Mouse (Mus musculus) midbrain, embryonic 14.5 days (tissue): ENCODE data around the gene Washc1. TPM values are rescaled to one million over a fixed set of nuclear protein-coding genes. Genes with fewer than 3 reads are reported as not detected.
"Not testable (repeated sequence)": the region's sequence is repeated elsewhere in the genome, so short reads cannot be mapped to it uniquely, and the experiment has no call there.

ENCODE experiments used
- ATAC-seq: fragments of 200-750 bp; cut with Nextera tagmentation; 2 replicates; pipeline ENCODE4 v1.8.0; 2017; ENCODE audit warnings: moderate number of reproducible peaks, moderate library complexity; ENCODE audit not compliant: low FRiP score, low TSS enrichment
- DNase-seq: peaks from one replicate; pipeline ENCODE4 v3.0.0-alpha.2; 2015
- H3K27ac ChIP-seq: fragments of 300-500 bp; sonication (generic); replicated peaks from 2 replicates; pipeline ENCODE4 v1.5.1; 2014; ENCODE audit warnings: mild to moderate bottlenecking, low read depth, low read length, moderate library complexity
- H3K27me3 ChIP-seq: fragments of 300-500 bp; sonication (generic); 2 replicates; pipeline ENCODE4 v1.6.1; 2014; ENCODE audit warnings: low read length, control low read depth, mixed read lengths; ENCODE audit not compliant: control insufficient read depth, insufficient read depth
- H3K36me3 ChIP-seq: fragments of 300-500 bp; sonication (generic); 2 replicates; pipeline ENCODE4 v1.6.1; 2014; ENCODE audit warnings: low read length, control low read depth; ENCODE audit not compliant: control insufficient read depth, insufficient read depth
- H3K4me1 ChIP-seq: fragments of 300-500 bp; sonication (generic); 2 replicates; pipeline ENCODE4 v1.6.1; 2014; ENCODE audit warnings: mild to moderate bottlenecking, antibody characterized with exemption, low read length, control low read depth; ENCODE audit not compliant: control insufficient read depth, insufficient read depth
- H3K4me2 ChIP-seq: fragments of 300-500 bp; sonication (generic); 2 replicates; pipeline ENCODE4 v1.6.1; 2014; ENCODE audit warnings: mild to moderate bottlenecking, low read length, moderate library complexity
- H3K4me3 ChIP-seq: fragments of 300-500 bp; sonication (generic); replicated peaks from 2 replicates; pipeline ENCODE4 v1.5.1; 2014; ENCODE audit warnings: low read depth, low read length
- H3K9ac ChIP-seq: fragments of 300-500 bp; sonication (generic); replicated peaks from 2 replicates; pipeline ENCODE4 v1.6.1; 2014; ENCODE audit warnings: mild to moderate bottlenecking, low read length, moderate library complexity
- H3K9me3 ChIP-seq: fragments of 300-500 bp; sonication (generic); 2 replicates; pipeline ENCODE4 v1.6.1; 2016; ENCODE audit warnings: low read length, control low read depth, mixed read lengths; ENCODE audit not compliant: control insufficient read depth
- WGBS: fragments of 180-500 bp; shearing (Covaris S2); extraction: QIAGEN DNeasy Blood & Tissue Kit; methylation state at CpG from one replicate; pipeline ENCODE4 v1.1.7; 2014; 5-methylcytosine and 5-hydroxymethylcytosine counted together
- polyA plus RNA-seq: library from polyadenylated mRNA; unstranded; fragments of >200 nt; fragmentation: Nextera tagmentation; extraction: Ambion mirVana; gene quantifications from 2 replicates; pipeline ENCODE4 v1.2.1, GENCODE M21; 2014

Gene Washc1
- polyA plus RNA-seq, 1 experiment from 2014 or later = 36.2 TPM

- 84% methylated on average over 2 of the region's 2 CpGs for WGBS
- H3K9me3 ChIP-seq = no peaks in the 10 kb centered on the region
- no peak overlapping the region for H3K27ac ChIP-seq
- peaks cover 15% of the 10 kb centered on the region for H3K36me3 ChIP-seq
- no peak overlapping the region for H3K4me2 ChIP-seq
- H3K27me3 ChIP-seq = no peaks in the 10 kb centered on the region
- H3K4me3 ChIP-seq = no peak overlapping the region
- DNase-seq (no peak), ATAC-seq (no peak)
- H3K4me1 ChIP-seq = no peaks in the 10 kb centered on the region
- no peak overlapping the region for H3K9ac ChIP-seq
These were observed 43.5 kb downstream of the Washc1 start for GRCm38 (mm10) chr17:66154876-66155275.

- 95% methylated on average over 5 of the region's 5 CpGs for WGBS
- no peaks in the 10 kb centered on the region; the same call in 1 of the 2 replicates for H3K9me3 ChIP-seq
- H3K4me1 ChIP-seq = no peaks in the 10 kb centered on the region
- ATAC-seq = no peak
- no peaks in the 10 kb centered on the region for H3K27me3 ChIP-seq
- H3K4me2 ChIP-seq = no peak overlapping the region
- no peak overlapping the region for H3K4me3 ChIP-seq
- no peak overlapping the region for H3K9ac ChIP-seq
- H3K27ac ChIP-seq = no peak overlapping the region
- DNase-seq = no peak
- no peaks in the 10 kb centered on the region for H3K36me3 ChIP-seq
These were observed 46.9 kb downstream of the Washc1 start for GRCm38 (mm10) chr17:66158271-66158670.

- 95% methylated on average over 5 of the region's 5 CpGs for WGBS
- not testable (repeated sequence) for H3K4me3 ChIP-seq, H3K4me2 ChIP-seq
These were observed 55.8 kb downstream of the Washc1 start for GRCm38 (mm10) chr17:66167141-66167540.

More at GRCm38 (mm10) chr17:66167141-66167540, 55.8 kb downstream of the Washc1 start:
- H3K27ac ChIP-seq, ATAC-seq, DNase-seq, H3K4me1 ChIP-seq, H3K9me3 ChIP-seq, H3K36me3 ChIP-seq, H3K9ac ChIP-seq, H3K27me3 ChIP-seq: not testable (repeated sequence)

Other genes starting within 250 kb of the Washc1 start
- gene Ralbp1, start 225.7 kb upstream of the Washc1 start, polyA plus RNA-seq = 38.5 and 54.0 TPM in 2 replicates
- 53.1 and 71.4 TPM in 2 replicates for gene Twsg1, start 160.3 kb upstream of the Washc1 start, polyA plus RNA-seq
- gene Ankrd12, start 34.5 kb upstream of the Washc1 start, polyA plus RNA-seq = 152 and 168 TPM in 2 replicates
- 363 and 404 TPM in 2 replicates for gene Ndufv2, start 10.0 kb upstream of the Washc1 start, polyA plus RNA-seq
- 2.4 and 4.8 TPM in 2 replicates for gene Ddx11, start 12.0 kb downstream of the Washc1 start, polyA plus RNA-seq